Mouse (Mus musculus) limb, embryonic 12.5 days (tissue): ENCODE measurements around the gene Olfr1221. TPM values are rescaled to one million over a fixed set of nuclear protein-coding genes. Genes with fewer than 3 reads are reported as not detected.

Source experiments
- polyA plus RNA-seq: library from polyadenylated mRNA; unstranded; fragments of >200 nt; fragmentation: Nextera tagmentation; extraction: Ambion mirVana; gene quantifications from 2 replicates; pipeline ENCODE4 v1.2.1, GENCODE M21; 2016

The Olfr1221 gene
- polyA plus RNA-seq, 1 experiment from 2014 or later: not detected

Other genes starting within 250 kb of the Olfr1221 start
- gene Olfr1208, start 215.0 kb downstream of the Olfr1221 start, polyA plus RNA-seq: not detected in 2 replicates
- gene Olfr1209, start 202.1 kb downstream of the Olfr1221 start, polyA plus RNA-seq: not detected in 2 replicates
- not detected in 2 replicates for gene Olfr1211, start 179.2 kb downstream of the Olfr1221 start, polyA plus RNA-seq
- not detected in 2 replicates for gene Olfr1212, start 163.3 kb downstream of the Olfr1221 start, polyA plus RNA-seq
- not detected in 2 replicates for gene Gm13762, start 137.0 kb downstream of the Olfr1221 start, polyA plus RNA-seq
- gene Olfr1214, start 124.6 kb downstream of the Olfr1221 start, polyA plus RNA-seq: not detected in 2 replicates
- gene Olfr1215, start 110.3 kb downstream of the Olfr1221 start, polyA plus RNA-seq: not detected in 2 replicates
- not detected in 2 replicates for gene Olfr1216, start 98.9 kb downstream of the Olfr1221 start, polyA plus RNA-seq
- gene Olfr1217, start 85.2 kb downstream of the Olfr1221 start, polyA plus RNA-seq: not detected in 2 replicates
- gene Olfr1218, start 56.1 kb downstream of the Olfr1221 start, polyA plus RNA-seq: not detected in 2 replicates
- gene Olfr1219, start 33.8 kb downstream of the Olfr1221 start, polyA plus RNA-seq: not detected in 2 replicates
- not detected in 2 replicates for gene Olfr1220, start 10.4 kb downstream of the Olfr1221 start, polyA plus RNA-seq
- not detected in 2 replicates for gene Olfr1222, start 15.8 kb upstream of the Olfr1221 start, polyA plus RNA-seq
- not detected in 2 replicates for gene Olfr1223, start 34.3 kb upstream of the Olfr1221 start, polyA plus RNA-seq
- not detected in 2 replicates for gene Olfr1224-ps1, start 46.8 kb upstream of the Olfr1221 start, polyA plus RNA-seq
- gene Olfr1225, start 57.4 kb upstream of the Olfr1221 start, polyA plus RNA-seq: not detected in 2 replicates
- gene Olfr1226, start 82.8 kb upstream of the Olfr1221 start, polyA plus RNA-seq: not detected in 2 replicates
- not detected in 2 replicates for gene Olfr1228, start 136.8 kb upstream of the Olfr1221 start, polyA plus RNA-seq
- gene Olfr1229, start 170.7 kb upstream of the Olfr1221 start, polyA plus RNA-seq: not detected in 2 replicates
- gene Olfr1230, start 180.0 kb upstream of the Olfr1221 start, polyA plus RNA-seq: not detected in 2 replicates
- not detected in 2 replicates for gene Olfr1231, start 189.8 kb upstream of the Olfr1221 start, polyA plus RNA-seq
- not detected in 2 replicates for gene Olfr1232, start 212.4 kb upstream of the Olfr1221 start, polyA plus RNA-seq
- not detected in 2 replicates for gene Olfr1233, start 225.1 kb upstream of the Olfr1221 start, polyA plus RNA-seq
- not detected in 2 replicates for gene Olfr1234, start 247.6 kb upstream of the Olfr1221 start, polyA plus RNA-seq